Comparison of ENCODE assay signal across 10 mouse cellular contexts in genomic region chr19:41204159-41205081, GRCm38 (mm10). TPM values are rescaled to one million over a fixed set of nuclear protein-coding genes. Genes with fewer than 3 reads are reported as not detected.
A peak's percentile ranks its signal among the peaks of the same experiment; 100 is the strongest.
DNase-seq lines count a peak whose midpoint lies in the region; ATAC-seq and TF ChIP-seq lines count a peak whose summit lies in the region.
"Had no signal": no experiment of that assay in that cellular context is flagged by ENCODE, and none has a peak within 500 bp of the region (broad histone marks: within the 10 kb centered on the region; RNA-seq: fewer than 3 reads in every experiment).

No protein-coding gene starts in this region.

- no peak for TF ChIP-seq POLR2A in brain, embryonic 14.5 days (IDR thresholded peaks at IDR 0.05; ENCODE audit: borderline replicate concordance, extremely low read depth, insufficient read depth, insufficient read length, poor library complexity, severe bottlenecking)

- no peak overlapping the region for H3K4me3 ChIP-seq in hindbrain, embryonic 14.5 days (replicated peaks; ENCODE audit: low read length)
- no peak overlapping the region for H3K4me3 ChIP-seq in hindbrain, embryonic 10.5 days
- no peak overlapping the region for H3K4me3 ChIP-seq in neural tube, embryonic 13.5 days
- H3K4me3 ChIP-seq in forebrain, embryonic 11.5 days (ENCODE audit: low read depth, low read length): no peak overlapping the region
- H3K4me3 ChIP-seq: heart, embryonic 15.5 days; stomach, embryonic 15.5 days had no signal

- no peaks in the 10 kb centered on the region for H3K9me3 ChIP-seq in hindbrain, embryonic 14.5 days (ENCODE audit: control insufficient read depth, low read length)
- H3K9me3 ChIP-seq in hindbrain, embryonic 10.5 days: no peaks in the 10 kb centered on the region
- H3K9me3 ChIP-seq in neural tube, embryonic 13.5 days: no peaks in the 10 kb centered on the region
- no peaks in the 10 kb centered on the region for H3K9me3 ChIP-seq in forebrain, embryonic 11.5 days (ENCODE audit: control insufficient read depth, low read length)
- H3K9me3 ChIP-seq: heart, embryonic 15.5 days; stomach, embryonic 15.5 days had no signal

- no peaks in the 10 kb centered on the region for H3K36me3 ChIP-seq in hindbrain, embryonic 14.5 days (replicated peaks; ENCODE audit: control insufficient read depth, insufficient read depth)
- H3K36me3 ChIP-seq in hindbrain, embryonic 10.5 days: no peaks in the 10 kb centered on the region
- no peaks in the 10 kb centered on the region for H3K36me3 ChIP-seq in neural tube, embryonic 13.5 days
- no peaks in the 10 kb centered on the region for H3K36me3 ChIP-seq in forebrain, embryonic 11.5 days (ENCODE audit: control insufficient read depth, insufficient read depth, low read length)
- H3K36me3 ChIP-seq: heart, embryonic 15.5 days; stomach, embryonic 15.5 days had no signal

- no peak overlapping the region for H3K4me2 ChIP-seq in hindbrain, embryonic 14.5 days (replicated peaks)
- H3K4me2 ChIP-seq in neural tube, embryonic 13.5 days: peak overlapping the region; percentile 93; the same call in 1 of the 2 replicates
- no peak overlapping the region for H3K4me2 ChIP-seq in forebrain, embryonic 11.5 days (ENCODE audit: low read depth, low read length, severe bottlenecking)
- H3K4me2 ChIP-seq: heart, embryonic 15.5 days; stomach, embryonic 15.5 days had no signal

- peak; percentile 44; the same call in 1 of the 2 replicates for TF ChIP-seq CTCF in brain, embryonic 14.5 days (IDR thresholded peaks at IDR 0.05; ENCODE audit: borderline replicate concordance, extremely low read depth, insufficient read depth, insufficient read length)

- peaks cover 16% of the 10 kb centered on the region for H3K4me1 ChIP-seq in hindbrain, embryonic 14.5 days (replicated peaks; ENCODE audit: control insufficient read depth, insufficient read depth, low read length)
- H3K4me1 ChIP-seq in hindbrain, embryonic 10.5 days (replicated peaks): peaks cover 21% of the 10 kb centered on the region
- peaks cover 23% of the 10 kb centered on the region for H3K4me1 ChIP-seq in neural tube, embryonic 13.5 days (replicated peaks)
- H3K4me1 ChIP-seq in forebrain, embryonic 11.5 days (replicated peaks; ENCODE audit: control insufficient read depth, insufficient read depth, low read length): peaks cover 3% of the 10 kb centered on the region; the same call in 1 of the 2 replicates

- H3K27me3 ChIP-seq in hindbrain, embryonic 14.5 days (ENCODE audit: control insufficient read depth, insufficient read depth, low read length): peaks cover 30% of the 10 kb centered on the region
- peaks cover 73% of the 10 kb centered on the region for H3K27me3 ChIP-seq in hindbrain, embryonic 10.5 days (ENCODE audit: insufficient read depth, poor library complexity, severe bottlenecking)
- H3K27me3 ChIP-seq in neural tube, embryonic 13.5 days: peaks cover 49% of the 10 kb centered on the region
- H3K27me3 ChIP-seq in forebrain, embryonic 11.5 days (ENCODE audit: control insufficient read depth, insufficient read depth, low read length): peaks cover 33% of the 10 kb centered on the region

- H3K27ac ChIP-seq in hindbrain, embryonic 14.5 days: no peak overlapping the region
- H3K27ac ChIP-seq in hindbrain, embryonic 10.5 days: no peak overlapping the region
- no peak overlapping the region for H3K27ac ChIP-seq in neural tube, embryonic 13.5 days (replicated peaks)
- H3K27ac ChIP-seq in forebrain, embryonic 11.5 days (ENCODE audit: low read depth, low read length): no peak overlapping the region
- H3K27ac ChIP-seq: heart, embryonic 15.5 days; stomach, embryonic 15.5 days had no signal

- 63% methylated on average over 11 of the region's 11 CpGs for WGBS in hindbrain, embryonic 14.5 days
- 64% methylated on average over 11 of the region's 11 CpGs for WGBS in hindbrain, embryonic 10.5 days
- WGBS in neural tube, embryonic 13.5 days: 68% methylated on average over 11 of the region's 11 CpGs
- 63% methylated on average over 11 of the region's 11 CpGs for WGBS in forebrain, embryonic 11.5 days

- DNase-seq in hindbrain, embryonic 14.5 days (ENCODE audit: low spot score): peak; percentile 28
- no peak for DNase-seq in hindbrain, embryonic 10.5 days (ENCODE audit: low spot score)
- peak; percentile 32 for DNase-seq in lung, postnatal 10 days
- DNase-seq in lung, adult 18-20 months: no peak
- DNase-seq in brain, embryonic 14.5 days (ENCODE audit: low read depth): peak; percentile 44
- DNase-seq in cerebellum, adult 11-12 months: no peak
- no peak for DNase-seq in forebrain, embryonic 11.5 days (ENCODE audit: low spot score)

- H3K9ac ChIP-seq in hindbrain, embryonic 14.5 days: no peak overlapping the region
- H3K9ac ChIP-seq in neural tube, embryonic 13.5 days: no peak overlapping the region
- no peak overlapping the region for H3K9ac ChIP-seq in forebrain, embryonic 11.5 days (ENCODE audit: low read length)
- H3K9ac ChIP-seq: heart, embryonic 15.5 days; stomach, embryonic 15.5 days had no signal

- no peak for ATAC-seq in hindbrain, embryonic 14.5 days (ENCODE audit: low FRiP score)
- ATAC-seq in neural tube, embryonic 13.5 days (ENCODE audit: low read depth): no peak
- no peak for ATAC-seq in forebrain, embryonic 11.5 days (replicated peaks; ENCODE audit: low FRiP score)

RNA-seq across cellular contexts. Expression of gene Tll2, which starts 2.2 kb away (rescaled TPM):
- 0.59 and 1.3 TPM in 2 replicates for polyA plus RNA-seq in hindbrain, embryonic 14.5 days (2014; fragmentation: Nextera tagmentation; extraction: Ambion mirVana)
- polyA plus RNA-seq in hindbrain, embryonic 10.5 days (2016; fragmentation: Nextera tagmentation; extraction: Ambion mirVana): 0.25 and 0.68 TPM in 2 replicates
- polyA plus RNA-seq in brain, embryonic 14.5 days (2012; rRNA removed): 1.7 and 1.8 TPM in 2 replicates
- 1.1 and 1.4 TPM in 2 replicates for polyA plus RNA-seq in neural tube, embryonic 13.5 days (2015; fragmentation: Nextera tagmentation; extraction: Ambion mirVana)
- polyA plus RNA-seq in forebrain, embryonic 11.5 days (2014; fragmentation: Nextera tagmentation; extraction: Ambion mirVana): 0.95 and 1.1 TPM in 2 replicates

RNA-seq across cellular contexts. Expression of gene Tm9sf3, which starts 59.4 kb away (rescaled TPM):
- 111 and 130 TPM in 2 replicates for polyA plus RNA-seq in hindbrain, embryonic 14.5 days (2014; fragmentation: Nextera tagmentation; extraction: Ambion mirVana)
- 74.8 and 98.1 TPM in 2 replicates for polyA plus RNA-seq in hindbrain, embryonic 10.5 days (2016; fragmentation: Nextera tagmentation; extraction: Ambion mirVana)
- polyA plus RNA-seq in brain, embryonic 14.5 days (2012; rRNA removed): 95.4 and 105 TPM in 2 replicates
- 105 and 115 TPM in 2 replicates for polyA plus RNA-seq in neural tube, embryonic 13.5 days (2015; fragmentation: Nextera tagmentation; extraction: Ambion mirVana)
- polyA plus RNA-seq in forebrain, embryonic 11.5 days (2014; fragmentation: Nextera tagmentation; extraction: Ambion mirVana): 130 and 131 TPM in 2 replicates

Comparison
In these comparisons a context has a peak if more than half of its experiments do, and no peak if none do; other contexts are left out.
1. DNase-seq: peak in hindbrain, embryonic 14.5 days (single experiment), lung, postnatal 10 days (single experiment) and brain, embryonic 14.5 days (single experiment); none in hindbrain, embryonic 10.5 days (single experiment), lung, adult 18-20 months (0 of 2), cerebellum, adult 11-12 months (single experiment) and forebrain, embryonic 11.5 days (single experiment).